Mouse (Mus musculus): ENCODE measurements around the gene Sec14l1. TPM values are rescaled to one million over a fixed set of nuclear protein-coding genes. Genes with fewer than 3 reads are reported as not detected.

The Sec14l1 gene
- polyA plus RNA-seq, 1 experiment from 2014 or later, result 42.1 TPM

GRCm38 (mm10) chr11:117131450-117131849, 16.5 kb downstream of the Sec14l1 start:
- no peak overlapping the region for H3K9ac ChIP-seq
- ATAC-seq (replicated peaks; ENCODE audit: insufficient number of reproducible peaks, insufficient read depth, low FRiP score, low read depth), result no peak

GRCm38 (mm10) chr11:117134776-117135387, 19.9 kb downstream of the Sec14l1 start:
- Histone ChIP-seq H3K36me3 (no peaks in the 10 kb centered on the region; the same call in 1 of the 2 replicates), H3K4me2 (no peak overlapping the region; the same call in 1 of the 2 replicates), H3K4me3 (no peak overlapping the region), H3K27me3 (no peaks in the 10 kb centered on the region), H3K27ac (peak overlapping the region; percentile 71), H3K4me1 (replicated peaks) (peaks cover 59% of the 10 kb centered on the region), H3K9ac (no peak overlapping the region), H3K9me3 (replicated peaks) (no peaks in the 10 kb centered on the region)
- ATAC-seq (replicated peaks; ENCODE audit: insufficient number of reproducible peaks, insufficient read depth, low FRiP score, low read depth), result no peak
- 59% methylated on average over 23 of the region's 23 CpGs for WGBS

More at GRCm38 (mm10) chr11:117131450-117131849, 16.5 kb downstream of the Sec14l1 start:
- H3K36me3 ChIP-seq, result peaks cover 2% of the 10 kb centered on the region; the same call in 1 of the 2 replicates
- WGBS, result 96% methylated on average over 10 of the region's 10 CpGs
- no peak overlapping the region for H3K4me3 ChIP-seq
- H3K4me1 ChIP-seq (replicated peaks), result peaks cover 69% of the 10 kb centered on the region
- H3K27me3 ChIP-seq, result no peaks in the 10 kb centered on the region
- no peak overlapping the region for H3K4me2 ChIP-seq
- no peaks in the 10 kb centered on the region for H3K9me3 ChIP-seq (replicated peaks)
- H3K27ac ChIP-seq, result no peak overlapping the region

GRCm38 (mm10) chr11:117135457-117136290, 20.7 kb downstream of the Sec14l1 start:
- Histone ChIP-seq H3K4me2 (peak overlapping the region; percentile 5; the same call in 1 of the 2 replicates), H3K27me3 (no peaks in the 10 kb centered on the region), H3K4me3 (no peak overlapping the region), H3K9me3 (replicated peaks) (no peaks in the 10 kb centered on the region), H3K9ac (no peak overlapping the region), H3K27ac (peak overlapping the region; percentile 71), H3K4me1 (replicated peaks) (peaks cover 51% of the 10 kb centered on the region), H3K36me3 (no peaks in the 10 kb centered on the region; the same call in 1 of the 2 replicates)
- ATAC-seq (replicated peaks; ENCODE audit: insufficient number of reproducible peaks, insufficient read depth, low FRiP score, low read depth), result 0 out of 2 replicates have a peak, but pooled peaks have one; percentile 44
- 37% methylated on average over 17 of the region's 17 CpGs for WGBS

- 80% methylated on average over 14 of the region's 14 CpGs for WGBS
- no peaks in the 10 kb centered on the region for H3K27me3 ChIP-seq
- no peak for ATAC-seq (replicated peaks; ENCODE audit: insufficient number of reproducible peaks, insufficient read depth, low FRiP score, low read depth)
- H3K9ac ChIP-seq, result no peak overlapping the region
- peaks cover 8% of the 10 kb centered on the region; the same call in 1 of the 2 replicates for H3K36me3 ChIP-seq
- H3K27ac ChIP-seq, result peak overlapping the region; percentile 71
- H3K9me3 ChIP-seq (replicated peaks), result no peaks in the 10 kb centered on the region
- no peak overlapping the region for H3K4me3 ChIP-seq
- peaks cover 49% of the 10 kb centered on the region for H3K4me1 ChIP-seq (replicated peaks)
- H3K4me2 ChIP-seq, result no peak overlapping the region
These were observed 21.9 kb downstream of the Sec14l1 start for GRCm38 (mm10) chr11:117136880-117137279.

DNA sequence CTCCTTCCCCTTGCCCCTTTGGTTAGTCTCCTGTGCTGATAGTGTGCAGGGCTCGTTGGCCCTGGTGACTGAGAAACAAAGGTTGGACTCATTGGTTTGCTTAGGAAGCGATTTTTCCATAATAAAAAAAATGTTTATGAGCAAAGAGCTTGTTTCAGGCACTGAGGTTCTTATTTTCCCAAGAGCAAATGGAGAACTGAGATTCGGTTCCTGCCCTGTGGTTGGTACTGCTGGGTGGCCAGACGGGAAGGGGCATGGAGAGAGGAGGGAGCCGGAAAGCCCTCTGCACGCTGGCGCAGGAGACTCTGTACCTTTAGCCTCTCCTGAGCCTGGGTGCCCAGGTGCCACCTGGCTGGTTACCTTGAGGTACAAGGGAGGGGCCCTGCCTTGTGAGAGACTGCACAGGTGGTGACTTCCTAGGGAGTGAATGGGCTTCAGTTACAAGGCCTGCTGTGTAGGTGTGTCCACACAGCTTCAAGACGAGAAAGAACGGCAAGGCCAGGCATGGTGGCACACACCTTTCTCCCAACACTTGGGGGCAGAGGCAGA, 23.3 kb downstream of the Sec14l1 start:
- Histone ChIP-seq H3K27ac (no peak overlapping the region), H3K4me2 (no peak overlapping the region), H3K27me3 (no peaks in the 10 kb centered on the region), H3K9ac (no peak overlapping the region), H3K36me3 (peaks cover 15% of the 10 kb centered on the region; the same call in 1 of the 2 replicates), H3K9me3 (replicated peaks) (no peaks in the 10 kb centered on the region), H3K4me3 (no peak overlapping the region), H3K4me1 (replicated peaks) (peaks cover 60% of the 10 kb centered on the region)
- 87% methylated on average over 9 of the region's 9 CpGs for WGBS
- no peak for ATAC-seq (replicated peaks; ENCODE audit: insufficient number of reproducible peaks, insufficient read depth, low FRiP score, low read depth)

GRCm38 (mm10) chr11:117138795-117139463, 24.0 kb downstream of the Sec14l1 start:
- 50% methylated on average over 12 of the region's 12 CpGs for whole genome bisulfite sequencing
- H3K9ac ChIP-seq, result no peak overlapping the region

GRCm38 (mm10) chr11:117141376-117142001, 26.5 kb downstream of the Sec14l1 start:
- H3K4me3 ChIP-seq, result no peak overlapping the region
- H3K4me1 ChIP-seq (replicated peaks), result peaks cover 38% of the 10 kb centered on the region
- no peak overlapping the region for H3K4me2 ChIP-seq
- peaks cover 47% of the 10 kb centered on the region for H3K36me3 ChIP-seq
- ATAC-seq (replicated peaks; ENCODE audit: insufficient number of reproducible peaks, insufficient read depth, low FRiP score, low read depth), result no peak
- H3K27ac ChIP-seq, result 0 out of 2 replicates have a peak overlapping the region, but pooled peaks have one; percentile 1
- no peaks in the 10 kb centered on the region for H3K9me3 ChIP-seq (replicated peaks)
- H3K9ac ChIP-seq, result no peak overlapping the region
- H3K27me3 ChIP-seq, result no peaks in the 10 kb centered on the region
- WGBS, result 88% methylated on average over 18 of the region's 18 CpGs

More at GRCm38 (mm10) chr11:117138795-117139463, 24.0 kb downstream of the Sec14l1 start:
- no peak for ATAC-seq (replicated peaks; ENCODE audit: insufficient number of reproducible peaks, insufficient read depth, low FRiP score, low read depth)
- Histone ChIP-seq H3K4me3 (no peak overlapping the region), H3K9me3 (replicated peaks) (no peaks in the 10 kb centered on the region), H3K36me3 (peaks cover 21% of the 10 kb centered on the region; the same call in 1 of the 2 replicates), H3K4me2 (no peak overlapping the region), H3K27me3 (no peaks in the 10 kb centered on the region), H3K4me1 (replicated peaks) (peaks cover 58% of the 10 kb centered on the region), H3K27ac (peak overlapping the region; percentile 7; the same call in 1 of the 2 replicates)

GRCm38 (mm10) chr11:117142507-117142906, 27.5 kb downstream of the Sec14l1 start:
- H3K27ac ChIP-seq, result peak overlapping the region; percentile 54; the same call in 1 of the 2 replicates
- H3K27me3 ChIP-seq, result no peaks in the 10 kb centered on the region
- H3K9ac ChIP-seq, result no peak overlapping the region
- peak; percentile 43 for ATAC-seq (replicated peaks; ENCODE audit: insufficient number of reproducible peaks, insufficient read depth, low FRiP score, low read depth)
- no peak overlapping the region for H3K4me2 ChIP-seq
- peaks cover 33% of the 10 kb centered on the region for H3K4me1 ChIP-seq (replicated peaks)
- peaks cover 57% of the 10 kb centered on the region for H3K36me3 ChIP-seq
- no peak overlapping the region for H3K4me3 ChIP-seq
- H3K9me3 ChIP-seq (replicated peaks), result no peaks in the 10 kb centered on the region
- WGBS, result 49% methylated on average over 4 of the region's 4 CpGs

DNA sequence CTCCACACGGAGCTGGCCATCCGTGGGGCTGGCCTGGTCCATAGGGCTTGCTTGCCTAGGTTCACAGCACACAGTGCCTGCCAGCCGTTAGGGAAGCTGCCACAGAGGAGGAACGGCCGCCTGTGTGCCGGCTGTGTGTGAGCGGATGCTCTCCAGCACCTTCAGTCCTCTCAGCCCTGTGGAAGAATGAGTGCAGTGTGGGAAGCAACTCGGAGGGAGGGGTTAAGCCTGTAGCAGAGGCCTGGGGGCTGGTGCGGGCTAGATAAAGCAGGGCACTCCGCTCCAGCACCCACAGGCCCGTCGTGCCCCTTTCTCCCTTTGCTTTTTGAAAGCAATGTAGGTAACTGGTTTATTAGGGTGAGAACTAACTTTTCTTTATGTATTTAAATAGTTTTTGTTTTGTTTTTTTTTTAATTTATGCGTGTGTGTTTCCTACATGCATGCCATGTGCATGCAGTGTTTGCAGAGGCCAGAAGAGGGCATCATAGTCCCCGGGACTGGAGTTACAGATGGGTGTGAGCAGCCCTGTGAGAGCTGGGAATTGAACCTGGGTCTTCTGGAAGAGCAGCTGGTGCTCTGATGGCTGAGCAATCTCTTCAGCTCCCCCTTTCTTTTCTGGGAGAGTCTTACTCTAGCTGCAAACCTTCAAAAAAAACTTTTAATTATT, 30.6 kb downstream of the Sec14l1 start:
- WGBS, result 88% methylated on average over 14 of the region's 14 CpGs
- peaks cover 88% of the 10 kb centered on the region for H3K36me3 ChIP-seq
- no peak overlapping the region for H3K9ac ChIP-seq

DNA sequence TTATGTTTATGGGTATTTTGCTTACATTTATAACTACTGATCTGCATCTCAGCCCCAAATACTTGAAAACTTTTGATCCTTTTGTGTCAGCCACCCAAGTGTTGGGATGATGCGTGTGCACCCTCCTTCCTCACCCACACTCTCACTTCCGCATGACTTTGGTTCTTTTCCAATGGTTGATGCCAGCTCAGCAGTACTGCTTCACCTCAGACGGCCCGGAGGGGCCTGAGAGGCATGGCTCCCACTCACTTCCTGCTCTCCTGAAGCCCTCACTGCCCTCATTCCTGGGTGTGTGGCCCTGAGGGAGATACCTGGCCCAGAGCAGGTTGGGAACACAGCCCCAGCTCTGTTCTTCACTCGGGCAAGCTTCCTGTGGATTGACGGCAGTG, 31.1 kb downstream of the Sec14l1 start:
- no peak overlapping the region for H3K9ac ChIP-seq
- peaks cover 92% of the 10 kb centered on the region for H3K36me3 ChIP-seq
- peaks cover 14% of the 10 kb centered on the region for H3K4me1 ChIP-seq (replicated peaks)
- WGBS, result 85% methylated on average over 6 of the region's 6 CpGs
- H3K27me3 ChIP-seq, result no peaks in the 10 kb centered on the region
- no peak for ATAC-seq (replicated peaks; ENCODE audit: insufficient number of reproducible peaks, insufficient read depth, low FRiP score, low read depth)
- no peak overlapping the region for H3K4me3 ChIP-seq
- H3K27ac ChIP-seq, result no peak overlapping the region
- no peaks in the 10 kb centered on the region for H3K9me3 ChIP-seq (replicated peaks)
- no peak overlapping the region for H3K4me2 ChIP-seq

More for the DNA sequence above, 30.6 kb downstream of the Sec14l1 start:
- Histone ChIP-seq H3K4me3 (no peak overlapping the region), H3K4me2 (no peak overlapping the region), H3K27ac (no peak overlapping the region), H3K4me1 (replicated peaks) (peaks cover 14% of the 10 kb centered on the region), H3K27me3 (no peaks in the 10 kb centered on the region), H3K9me3 (replicated peaks) (no peaks in the 10 kb centered on the region)
- no peak for ATAC-seq (replicated peaks; ENCODE audit: insufficient number of reproducible peaks, insufficient read depth, low FRiP score, low read depth)
